Mouse (Mus musculus) gastrocnemius, adult 2 months (tissue): Measurements from ENCODE around the gene Gimap7. TPM values are rescaled to one million over a fixed set of nuclear protein-coding genes. Genes with fewer than 3 reads are reported as not detected.

Experiments used
- DNase-seq: peaks from one replicate; pipeline ENCODE4 v3.0.0; 2022
- H3K27ac ChIP-seq: fragments of 200-600 bp; 2 replicates; pipeline ENCODE4 v1.8.1; 2022; ENCODE audit warnings: mild to moderate bottlenecking
- H3K4me3 ChIP-seq: fragments of 200-600 bp; 2 replicates; pipeline ENCODE4 v1.8.1; 2022; ENCODE audit warnings: mild to moderate bottlenecking, moderate library complexity
- CTCF ChIP-seq: fragments of 200-600 bp; IDR thresholded peaks from 2 replicates; pipeline ENCODE4 v1.8.1; 2022; ENCODE audit warnings: antibody characterized with exemption, mild to moderate bottlenecking, moderate library complexity
- intact Hi-C: fragments of 180-260 bp; cut with DNase I; formaldehyde crosslinking; loops from one replicate; pipeline ENCODE4 v1.15.1; 2025
- total RNA-seq, 2 experiments: library from RNA; stranded (reverse); gene quantifications; 2 replicates each; pipeline ENCODE4 v1.2.3; 2021

Gene Gimap7
- total RNA-seq, 2 experiments from 2014 or later, result not detected

GRCm38 (mm10) chr6:48737053-48737452 is 18.6 kb downstream of the Gimap7 start:
- DNase-seq, result no peak
- Histone ChIP-seq H3K4me3 (no peak overlapping the region), H3K27ac (no peak overlapping the region)
- no peak for TF ChIP-seq CTCF
- intact Hi-C loops, result no loop called here

GRCm38 (mm10) chr6:48737688-48738087 is 19.3 kb downstream of the Gimap7 start:
- no peak overlapping the region for H3K4me3 ChIP-seq

GRCm38 (mm10) chr6:48738961-48739779 is 20.7 kb downstream of the Gimap7 start, which contains the start of gene Gimap1:
TSS of gene Gimap1 (plus strand) at chr6:48739054.
- intact Hi-C loops, result no loop called here
- peak; percentile 41 for DNase-seq
- Histone ChIP-seq H3K4me3 (peak within 1 kb of the TSS; percentile 72), H3K27ac (peak within 1 kb of the TSS; percentile 86)
- no peak for TF ChIP-seq CTCF

More at GRCm38 (mm10) chr6:48737688-48738087, 19.3 kb downstream of the Gimap7 start:
- intact Hi-C loops, result no loop called here
- H3K27ac ChIP-seq, result no peak overlapping the region
- TF ChIP-seq CTCF, result no peak
- DNase-seq, result no peak

- peak overlapping the region; percentile 72 for H3K4me3 ChIP-seq
- no peak for TF ChIP-seq CTCF
- intact Hi-C loops, result loop anchor here (10.0 kb wide), 1 partner anchor 55 kb away; the partner anchor contains the start of gene Gimap4
- peak overlapping the region; percentile 86 for H3K27ac ChIP-seq
- DNase-seq, result no peak
These were observed 21.3 kb downstream of the Gimap7 start for GRCm38 (mm10) chr6:48739780-48740055.

GRCm38 (mm10) chr6:48740501-48741169 is 22.2 kb downstream of the Gimap7 start:
- DNase-seq, result no peak
- peak overlapping the region; percentile 86 for H3K27ac ChIP-seq
- TF ChIP-seq CTCF, result no peak
- intact Hi-C loops, result loop anchor here (10.0 kb wide), 1 partner anchor 56 kb away; the partner anchor contains the start of gene Gimap4
- peak overlapping the region; percentile 72 for H3K4me3 ChIP-seq

- DNase-seq, result no peak
- Histone ChIP-seq H3K4me3 (peak overlapping the region; percentile 72), H3K27ac (peak overlapping the region; percentile 86)
- no peak for TF ChIP-seq CTCF
- intact Hi-C loops, result loop anchor here (10.0 kb wide), 1 partner anchor 56 kb away; the partner anchor contains the start of gene Gimap4
These were observed 22.9 kb downstream of the Gimap7 start for GRCm38 (mm10) chr6:48741273-48741672.

- no peak for DNase-seq
- Histone ChIP-seq H3K27ac (peak overlapping the region; percentile 86), H3K4me3 (peak overlapping the region; percentile 72)
- no peak for TF ChIP-seq CTCF
- intact Hi-C loops, result loop anchor here (10.0 kb wide), 1 partner anchor 57 kb away; the partner anchor contains the start of gene Gimap4
These were observed 23.3 kb downstream of the Gimap7 start for GRCm38 (mm10) chr6:48741711-48742206.

- DNase-seq, result no peak
- no peak for TF ChIP-seq CTCF
- peak overlapping the region; percentile 72 for H3K4me3 ChIP-seq
- H3K27ac ChIP-seq, result peak overlapping the region; percentile 40
- intact Hi-C loops, result loop anchor here (10.0 kb wide), 1 partner anchor 58 kb away; the partner anchor contains the start of gene Gimap4
These were observed 24.3 kb downstream of the Gimap7 start for GRCm38 (mm10) chr6:48742422-48743351.

- intact Hi-C loops, result loop anchor here (5.0 to 10.0 kb wide), 2 partner anchors 43 to 61 kb away; partner anchors contain the start of gene Gimap4
- no peak for TF ChIP-seq CTCF
- no peak for DNase-seq
- peak overlapping the region; percentile 83 for H3K27ac ChIP-seq
- H3K4me3 ChIP-seq, result peak overlapping the region; percentile 70
These were observed 27.1 kb downstream of the Gimap7 start for GRCm38 (mm10) chr6:48745490-48745889.

- Histone ChIP-seq H3K27ac (peak within 1 kb of the TSS; percentile 83), H3K4me3 (peak within 1 kb of the TSS; percentile 70)
- no peak for DNase-seq
- intact Hi-C loops, result loop anchor here (5.0 to 10.0 kb wide), 2 partner anchors 44 to 61 kb away; partner anchors contain the start of gene Gimap4
- peak; percentile 60 for TF ChIP-seq CTCF
These were observed 27.8 kb downstream of the Gimap7 start, which contains the start of gene Gimap5 for GRCm38 (mm10) chr6:48745959-48746889. TSS of gene Gimap5 (plus strand) at chr6:48746197.
